In genomic region chr13:46724371-46724770, GRCm38 (mm10) we compare ENCODE assay signal across 9 mouse cellular contexts. TPM values are rescaled to one million over a fixed set of nuclear protein-coding genes. Genes with fewer than 3 reads are reported as not detected.
DNase-seq lines count a peak whose midpoint lies in the region; ATAC-seq and TF ChIP-seq lines count a peak whose summit lies in the region.
"Had no signal": no experiment of that assay in that cellular context is flagged by ENCODE, and none has a peak within 500 bp of the region (broad histone marks: within the 10 kb centered on the region; RNA-seq: fewer than 3 reads in every experiment).

No protein-coding gene starts in this region.

- no peak overlapping the region for H3K4me3 ChIP-seq in intestine, postnatal 0 days (ENCODE audit: low read depth, low read length)
- no peak overlapping the region for H3K4me3 ChIP-seq in intestine, embryonic 15.5 days (replicated peaks)
- peak overlapping the region; percentile 66; the same call in 1 of the 2 replicates for H3K4me3 ChIP-seq in testis, adult 2 months (ENCODE audit: control insufficient read depth, low read depth, low read length)
- H3K4me3 ChIP-seq in embryonic facial prominence, embryonic 13.5 days = peak overlapping the region; percentile 13; the same call in 1 of the 2 replicates

- no peak for ATAC-seq in intestine, postnatal 0 days
- ATAC-seq in intestine, embryonic 15.5 days = no peak
- ATAC-seq in embryonic facial prominence, embryonic 13.5 days (ENCODE audit: insufficient number of reproducible peaks, insufficient read depth, low FRiP score, low TSS enrichment, low read depth) = no peak

- no peak for TF ChIP-seq POLR2A in testis, adult 2 months (IDR thresholded peaks at IDR 0.05; ENCODE audit: control insufficient read depth, low read depth, low read length)

- H3K27me3 ChIP-seq in intestine, postnatal 0 days (replicated peaks; ENCODE audit: control insufficient read depth, insufficient read depth, low read length) = no peaks in the 10 kb centered on the region
- no peaks in the 10 kb centered on the region for H3K27me3 ChIP-seq in intestine, embryonic 15.5 days (replicated peaks)
- no peaks in the 10 kb centered on the region for H3K27me3 ChIP-seq in testis, adult 2 months (ENCODE audit: control insufficient read depth, insufficient read depth, low read length)
- H3K27me3 ChIP-seq in embryonic facial prominence, embryonic 13.5 days = no peaks in the 10 kb centered on the region

- no peaks in the 10 kb centered on the region for H3K4me1 ChIP-seq in intestine, postnatal 0 days (replicated peaks; ENCODE audit: control insufficient read depth, insufficient read depth, low read length)
- H3K4me1 ChIP-seq in intestine, embryonic 15.5 days (replicated peaks) = 0 out of 2 replicates have a peak, but pooled peaks cover 7% of the 10 kb centered on the region
- no peaks in the 10 kb centered on the region for H3K4me1 ChIP-seq in testis, adult 2 months (ENCODE audit: control insufficient read depth, insufficient read depth, low read length)
- H3K4me1 ChIP-seq in embryonic facial prominence, embryonic 13.5 days = peaks cover 18% of the 10 kb centered on the region

- H3K36me3 ChIP-seq in intestine, postnatal 0 days (ENCODE audit: control insufficient read depth, insufficient read depth) = no peaks in the 10 kb centered on the region
- H3K36me3 ChIP-seq in intestine, embryonic 15.5 days = no peaks in the 10 kb centered on the region
- H3K36me3 ChIP-seq in testis, adult 2 months (ENCODE audit: control insufficient read depth, insufficient read depth, low read length) = no peaks in the 10 kb centered on the region
- no peaks in the 10 kb centered on the region for H3K36me3 ChIP-seq in embryonic facial prominence, embryonic 13.5 days

- TF ChIP-seq CTCF in intestine, postnatal 0 days (IDR thresholded peaks at IDR 0.05; ENCODE audit: low read depth) = peak; percentile 59
- no peak for TF ChIP-seq CTCF in testis, adult 2 months (IDR thresholded peaks at IDR 0.05; ENCODE audit: control insufficient read depth, insufficient read depth, insufficient replicate concordance, low read depth, low read length)

- no peak overlapping the region for H3K9ac ChIP-seq in intestine, postnatal 0 days (ENCODE audit: low read depth, low read length)
- no peak overlapping the region for H3K9ac ChIP-seq in intestine, embryonic 15.5 days
- H3K9ac ChIP-seq in embryonic facial prominence, embryonic 13.5 days = no peak overlapping the region

- no peak overlapping the region for H3K27ac ChIP-seq in intestine, postnatal 0 days (ENCODE audit: low read depth, low read length)
- no peak overlapping the region for H3K27ac ChIP-seq in intestine, embryonic 15.5 days
- H3K27ac ChIP-seq in testis, adult 2 months (ENCODE audit: control insufficient read depth, insufficient read depth, low read depth, low read length) = no peak overlapping the region
- H3K27ac ChIP-seq in embryonic facial prominence, embryonic 13.5 days = no peak overlapping the region

- DNase-seq in testis, postnatal 14 days (ENCODE audit: low spot score) = no peak
- no peak for DNase-seq in embryo, embryonic 10 days (ENCODE audit: low spot score)
- DNase-seq in spleen, adult 12 weeks (ENCODE audit: low spot score) = no peak
- DNase-seq: gastrocnemius, postnatal 25 days; right cerebral cortex, postnatal 4 days had no signal

- no peak overlapping the region for H3K4me2 ChIP-seq in intestine, postnatal 0 days (replicated peaks; ENCODE audit: low read depth)
- no peak overlapping the region for H3K4me2 ChIP-seq in intestine, embryonic 15.5 days (replicated peaks)
- H3K4me2 ChIP-seq in embryonic facial prominence, embryonic 13.5 days = peak overlapping the region; percentile 72; the same call in 1 of the 2 replicates

- H3K9me3 ChIP-seq in intestine, postnatal 0 days (ENCODE audit: control insufficient read depth) = no peaks in the 10 kb centered on the region
- H3K9me3 ChIP-seq in intestine, embryonic 15.5 days = no peaks in the 10 kb centered on the region
- no peaks in the 10 kb centered on the region for H3K9me3 ChIP-seq in embryonic facial prominence, embryonic 13.5 days

RNA-seq across cellular contexts. Expression of gene Nup153, which starts 3.4 kb away (rescaled TPM):
- polyA plus RNA-seq in intestine, postnatal 0 days (2015; fragmentation: Nextera tagmentation; extraction: Ambion mirVana) = 6.5 and 8.3 TPM in 2 replicates
- 20.3 and 21.4 TPM in 2 replicates for polyA plus RNA-seq in intestine, embryonic 15.5 days (2015; fragmentation: Nextera tagmentation; extraction: Ambion mirVana)
- polyA plus RNA-seq in testis, adult 2 months (2012; rRNA removed) = 238 and 272 TPM in 2 replicates
- polyA plus RNA-seq in embryonic facial prominence, embryonic 13.5 days (2015; fragmentation: Nextera tagmentation; extraction: Ambion mirVana) = 23.6 and 27.4 TPM in 2 replicates

RNA-seq across cellular contexts. Expression of gene Fam8a1, which starts 55.0 kb away (rescaled TPM):
- 14.9 and 15.9 TPM in 2 replicates for polyA plus RNA-seq in intestine, postnatal 0 days (2015; fragmentation: Nextera tagmentation; extraction: Ambion mirVana)
- polyA plus RNA-seq in intestine, embryonic 15.5 days (2015; fragmentation: Nextera tagmentation; extraction: Ambion mirVana) = 9.4 and 9.9 TPM in 2 replicates
- polyA plus RNA-seq in testis, adult 2 months (2012; rRNA removed) = 29.9 and 30.7 TPM in 2 replicates
- 12.0 and 12.6 TPM in 2 replicates for polyA plus RNA-seq in embryonic facial prominence, embryonic 13.5 days (2015; fragmentation: Nextera tagmentation; extraction: Ambion mirVana)

Comparison
In these comparisons a context has a peak if more than half of its experiments do, and no peak if none do; other contexts are left out.
1. H3K4me3 ChIP-seq: peak in testis, adult 2 months (single experiment) and embryonic facial prominence, embryonic 13.5 days (single experiment); none in intestine, postnatal 0 days (single experiment) and intestine, embryonic 15.5 days (single experiment).